ENCODE assay signal across 13 mouse cellular contexts in the genomic region with DNA sequence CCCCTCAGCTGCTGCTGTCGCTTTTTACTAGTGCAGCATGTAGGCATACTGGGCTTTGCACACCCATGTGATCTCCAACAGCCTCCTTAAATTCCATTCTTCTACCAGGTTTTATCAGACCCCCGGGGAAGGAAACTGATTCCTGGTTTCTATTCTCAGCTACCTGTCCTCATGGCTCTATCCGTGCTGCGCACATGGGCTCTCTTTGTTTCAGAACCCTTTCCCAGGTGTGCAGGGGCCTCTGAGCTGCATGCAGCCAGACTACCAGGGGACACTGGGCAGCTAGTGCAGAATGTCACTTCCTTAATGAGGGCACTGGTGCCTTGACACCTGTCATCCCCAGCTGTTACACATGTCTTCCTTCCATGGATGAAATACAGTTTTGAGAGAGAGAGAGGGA. TPM values are rescaled to one million over a fixed set of nuclear protein-coding genes. Genes with fewer than 3 reads are reported as not detected.
A peak's percentile ranks its signal among the peaks of the same experiment; 100 is the strongest.
DNase-seq lines count a peak whose midpoint lies in the region; ATAC-seq lines count a peak whose summit lies in the region.
"Had no signal": no experiment of that assay in that cellular context is flagged by ENCODE, and none has a peak within 500 bp of the region (broad histone marks: within the 10 kb centered on the region; RNA-seq: fewer than 3 reads in every experiment).

No protein-coding gene starts in this region.

- peak overlapping the region; percentile 75 for H3K27ac ChIP-seq in forebrain, embryonic 10.5 days
- peak overlapping the region; percentile 88 for H3K27ac ChIP-seq in hindbrain, embryonic 11.5 days (ENCODE audit: low read depth, low read length)
- H3K27ac ChIP-seq in midbrain, embryonic 10.5 days (replicated peaks): peak overlapping the region; percentile 84
- H3K27ac ChIP-seq in neural tube, embryonic 15.5 days (replicated peaks): peak overlapping the region; percentile 92
- H3K27ac ChIP-seq: embryonic facial prominence, embryonic 13.5 days; heart, adult 2 months; kidney, embryonic 15.5 days had no signal

- H3K36me3 ChIP-seq in forebrain, embryonic 10.5 days (replicated peaks): peaks cover 15% of the 10 kb centered on the region
- no peaks in the 10 kb centered on the region for H3K36me3 ChIP-seq in hindbrain, embryonic 11.5 days (ENCODE audit: control insufficient read depth, insufficient read depth, low read length)
- H3K36me3 ChIP-seq in midbrain, embryonic 10.5 days: peaks cover 20% of the 10 kb centered on the region
- peaks cover 15% of the 10 kb centered on the region for H3K36me3 ChIP-seq in neural tube, embryonic 15.5 days
- H3K36me3 ChIP-seq: embryonic facial prominence, embryonic 13.5 days; kidney, embryonic 15.5 days had no signal

- peak; percentile 58 for ATAC-seq in hindbrain, embryonic 11.5 days (ENCODE audit: low FRiP score)
- peak; percentile 60 for ATAC-seq in neural tube, embryonic 15.5 days (ENCODE audit: low FRiP score)

- peaks cover 13% of the 10 kb centered on the region; the same call in 1 of the 2 replicates for H3K27me3 ChIP-seq in forebrain, embryonic 10.5 days (ENCODE audit: poor library complexity, severe bottlenecking)
- H3K27me3 ChIP-seq in hindbrain, embryonic 11.5 days (ENCODE audit: control insufficient read depth, insufficient read depth, low read length): no peaks in the 10 kb centered on the region
- H3K27me3 ChIP-seq in midbrain, embryonic 10.5 days (ENCODE audit: low read depth, poor library complexity, severe bottlenecking): peaks cover 88% of the 10 kb centered on the region
- no peaks in the 10 kb centered on the region for H3K27me3 ChIP-seq in neural tube, embryonic 15.5 days (replicated peaks)

- no peaks in the 10 kb centered on the region for H3K9me3 ChIP-seq in forebrain, embryonic 10.5 days
- H3K9me3 ChIP-seq in hindbrain, embryonic 11.5 days (ENCODE audit: control insufficient read depth, low read length): no peaks in the 10 kb centered on the region
- no peaks in the 10 kb centered on the region for H3K9me3 ChIP-seq in midbrain, embryonic 10.5 days (replicated peaks)
- no peaks in the 10 kb centered on the region for H3K9me3 ChIP-seq in neural tube, embryonic 15.5 days (replicated peaks)
- H3K9me3 ChIP-seq: embryonic facial prominence, embryonic 13.5 days; kidney, embryonic 15.5 days had no signal

- H3K4me3 ChIP-seq in forebrain, embryonic 10.5 days: peak overlapping the region; percentile 3; the same call in 1 of the 2 replicates
- H3K4me3 ChIP-seq in hindbrain, embryonic 11.5 days (ENCODE audit: low read depth, low read length): no peak overlapping the region
- peak overlapping the region; percentile 25; the same call in 1 of the 2 replicates for H3K4me3 ChIP-seq in midbrain, embryonic 10.5 days
- no peak overlapping the region for H3K4me3 ChIP-seq in neural tube, embryonic 15.5 days (replicated peaks)
- H3K4me3 ChIP-seq: embryonic facial prominence, embryonic 13.5 days; heart, adult 2 months; kidney, embryonic 15.5 days had no signal

- peak overlapping the region; percentile 47 for H3K9ac ChIP-seq in hindbrain, embryonic 11.5 days (ENCODE audit: low read depth, low read length)
- peak overlapping the region; percentile 29 for H3K9ac ChIP-seq in neural tube, embryonic 15.5 days (replicated peaks)
- H3K9ac ChIP-seq: embryonic facial prominence, embryonic 13.5 days; kidney, embryonic 15.5 days had no signal

- H3K4me2 ChIP-seq in hindbrain, embryonic 11.5 days (replicated peaks; ENCODE audit: low read depth, low read length): peak overlapping the region; percentile 13; the same call in 1 of the 2 replicates
- H3K4me2 ChIP-seq in neural tube, embryonic 15.5 days: peak overlapping the region; percentile 37
- H3K4me2 ChIP-seq: embryonic facial prominence, embryonic 13.5 days; kidney, embryonic 15.5 days had no signal

- DNase-seq in forebrain, embryonic 10.5 days (ENCODE audit: extremely low spot score, low spot score): no peak
- DNase-seq in hindbrain, embryonic 11.5 days (ENCODE audit: low spot score): peak; percentile 40
- DNase-seq in midbrain, embryonic 10.5 days (ENCODE audit: low spot score): no peak
- no peak for DNase-seq in spleen, postnatal 10 days (ENCODE audit: low spot score in 2 of 2)
- DNase-seq in thymus, adult 18-20 months: no peak
- no peak for DNase-seq in cerebellum, adult 18-20 months
- DNase-seq: cerebellum, adult 8-10 months; heart, adult 2 months; heart, postnatal 36 days; lung, postnatal 10 days had no signal

- H3K4me1 ChIP-seq in forebrain, embryonic 10.5 days: peaks cover 49% of the 10 kb centered on the region
- peaks cover 15% of the 10 kb centered on the region for H3K4me1 ChIP-seq in hindbrain, embryonic 11.5 days (replicated peaks; ENCODE audit: control insufficient read depth, insufficient read depth, low read length)
- peaks cover 64% of the 10 kb centered on the region for H3K4me1 ChIP-seq in midbrain, embryonic 10.5 days
- peaks cover 60% of the 10 kb centered on the region for H3K4me1 ChIP-seq in neural tube, embryonic 15.5 days

- WGBS in forebrain, embryonic 10.5 days: 67% methylated on average over 4 of the region's 4 CpGs
- WGBS in hindbrain, embryonic 11.5 days: 67% methylated on average over 4 of the region's 4 CpGs
- 69% methylated on average over 4 of the region's 4 CpGs for WGBS in midbrain, embryonic 10.5 days
- 32% methylated on average over 4 of the region's 4 CpGs for WGBS in neural tube, embryonic 15.5 days

RNA-seq across cellular contexts. Expression of gene Serpinh1, which starts 41.0 kb away (rescaled TPM):
- polyA plus RNA-seq in forebrain, embryonic 10.5 days (2016; fragmentation: Nextera tagmentation; extraction: Ambion mirVana): 825 and 923 TPM in 2 replicates
- polyA plus RNA-seq in hindbrain, embryonic 11.5 days (2014; fragmentation: Nextera tagmentation; extraction: Ambion mirVana): 245 and 269 TPM in 2 replicates
- 789 and 882 TPM in 2 replicates for polyA plus RNA-seq in midbrain, embryonic 10.5 days (2016; fragmentation: Nextera tagmentation; extraction: Ambion mirVana)
- polyA plus RNA-seq in neural tube, embryonic 15.5 days (2015; fragmentation: Nextera tagmentation; extraction: Ambion mirVana): 332 and 435 TPM in 2 replicates

RNA-seq across cellular contexts. Expression of gene Map6, which starts 44.8 kb away (rescaled TPM):
- 14.8 and 18.0 TPM in 2 replicates for polyA plus RNA-seq in forebrain, embryonic 10.5 days (2016; fragmentation: Nextera tagmentation; extraction: Ambion mirVana)
- 49.6 and 51.8 TPM in 2 replicates for polyA plus RNA-seq in hindbrain, embryonic 11.5 days (2014; fragmentation: Nextera tagmentation; extraction: Ambion mirVana)
- 27.9 and 39.5 TPM in 2 replicates for polyA plus RNA-seq in midbrain, embryonic 10.5 days (2016; fragmentation: Nextera tagmentation; extraction: Ambion mirVana)
- polyA plus RNA-seq in neural tube, embryonic 15.5 days (2015; fragmentation: Nextera tagmentation; extraction: Ambion mirVana): 120 and 146 TPM in 2 replicates

Comparison
In these comparisons a context has a peak if more than half of its experiments do, and no peak if none do; other contexts are left out.
1. H3K4me3 ChIP-seq: peak in forebrain, embryonic 10.5 days (single experiment) and midbrain, embryonic 10.5 days (single experiment); none in hindbrain, embryonic 11.5 days (single experiment) and neural tube, embryonic 15.5 days (single experiment).
2. Peak in every context shown above with its lines, with median percentiles within 50 percentile points of each other: H3K27ac ChIP-seq.